14 mouse cellular contexts compared by ENCODE assay signal in genomic region chr11:33607784-33608183, GRCm38 (mm10). TPM values are rescaled to one million over a fixed set of nuclear protein-coding genes. Genes with fewer than 3 reads are reported as not detected.
DNase-seq lines count a peak whose midpoint lies in the region; ATAC-seq and TF ChIP-seq lines count a peak whose summit lies in the region.
"Had no signal": no experiment of that assay in that cellular context is flagged by ENCODE, and none has a peak within 500 bp of the region (broad histone marks: within the 10 kb centered on the region; RNA-seq: fewer than 3 reads in every experiment).

No protein-coding gene starts in this region.

- no peaks in the 10 kb centered on the region for H3K27me3 ChIP-seq in kidney, postnatal 0 days (ENCODE audit: insufficient read depth, low read length)
- no peaks in the 10 kb centered on the region for H3K27me3 ChIP-seq in embryonic facial prominence, embryonic 15.5 days
- H3K27me3 ChIP-seq in neural tube, embryonic 13.5 days, result no peaks in the 10 kb centered on the region
- H3K27me3 ChIP-seq in intestine, embryonic 16.5 days (replicated peaks; ENCODE audit: control insufficient read depth, insufficient read depth, low read length), result no peaks in the 10 kb centered on the region

- H3K9ac ChIP-seq in kidney, postnatal 0 days (ENCODE audit: low read depth, low read length), result no peak overlapping the region
- H3K9ac ChIP-seq in embryonic facial prominence, embryonic 15.5 days, result no peak overlapping the region
- no peak overlapping the region for H3K9ac ChIP-seq in neural tube, embryonic 13.5 days
- H3K9ac ChIP-seq in intestine, embryonic 16.5 days (ENCODE audit: low read depth, low read length), result no peak overlapping the region

- DNase-seq in kidney, postnatal 0 days (ENCODE audit: low spot score), result peak; percentile 81
- no peak for DNase-seq in kidney, postnatal 36 days
- DNase-seq in embryo, embryonic 11 days, result peak; percentile 54
- DNase-seq in cerebellum, adult 9-11 months, result no peak
- no peak for DNase-seq in thymus, adult 18-20 months
- DNase-seq: cerebellum, postnatal 10 days; kidney, adult 11 months; spleen, adult 18-20 months had no signal

- no peak overlapping the region for H3K4me3 ChIP-seq in kidney, postnatal 0 days (replicated peaks; ENCODE audit: low read depth, low read length)
- H3K4me3 ChIP-seq in embryonic facial prominence, embryonic 15.5 days (replicated peaks), result no peak overlapping the region
- H3K4me3 ChIP-seq in neural tube, embryonic 13.5 days, result no peak overlapping the region
- no peak overlapping the region for H3K4me3 ChIP-seq in intestine, embryonic 16.5 days (ENCODE audit: low read length)

- H3K9me3 ChIP-seq in kidney, postnatal 0 days (replicated peaks; ENCODE audit: low read length), result no peaks in the 10 kb centered on the region
- H3K9me3 ChIP-seq in embryonic facial prominence, embryonic 15.5 days (replicated peaks), result no peaks in the 10 kb centered on the region
- H3K9me3 ChIP-seq in neural tube, embryonic 13.5 days, result no peaks in the 10 kb centered on the region
- H3K9me3 ChIP-seq in intestine, embryonic 16.5 days (ENCODE audit: control insufficient read depth, low read length), result no peaks in the 10 kb centered on the region

- H3K36me3 ChIP-seq in kidney, postnatal 0 days (ENCODE audit: insufficient read depth, low read length), result no peaks in the 10 kb centered on the region
- H3K36me3 ChIP-seq in embryonic facial prominence, embryonic 15.5 days, result no peaks in the 10 kb centered on the region
- no peaks in the 10 kb centered on the region for H3K36me3 ChIP-seq in neural tube, embryonic 13.5 days
- H3K36me3 ChIP-seq in intestine, embryonic 16.5 days (ENCODE audit: control insufficient read depth, insufficient read depth, low read length), result no peaks in the 10 kb centered on the region

- WGBS in kidney, postnatal 0 days, result 18% methylated on average over 3 of the region's 3 CpGs
- WGBS in embryonic facial prominence, embryonic 15.5 days, result 3% methylated on average over 3 of the region's 3 CpGs
- 44% methylated on average over 3 of the region's 3 CpGs for WGBS in neural tube, embryonic 13.5 days
- WGBS in intestine, embryonic 16.5 days, result 11% methylated on average over 3 of the region's 3 CpGs

- no peak overlapping the region for H3K27ac ChIP-seq in kidney, postnatal 0 days
- H3K27ac ChIP-seq in embryonic facial prominence, embryonic 15.5 days (replicated peaks), result no peak overlapping the region
- peak overlapping the region; percentile 54 for H3K27ac ChIP-seq in neural tube, embryonic 13.5 days (replicated peaks)
- H3K27ac ChIP-seq in intestine, embryonic 16.5 days (ENCODE audit: low read length), result no peak overlapping the region
- H3K27ac ChIP-seq: macrophage had no signal

- H3K4me1 ChIP-seq in kidney, postnatal 0 days (replicated peaks; ENCODE audit: insufficient read depth, low read length), result no peaks in the 10 kb centered on the region
- H3K4me1 ChIP-seq in embryonic facial prominence, embryonic 15.5 days, result peaks cover 8% of the 10 kb centered on the region; the same call in 1 of the 2 replicates
- H3K4me1 ChIP-seq in neural tube, embryonic 13.5 days (replicated peaks), result no peaks in the 10 kb centered on the region
- H3K4me1 ChIP-seq in intestine, embryonic 16.5 days (ENCODE audit: control insufficient read depth, insufficient read depth, low read length), result no peaks in the 10 kb centered on the region

- no peak overlapping the region for H3K4me2 ChIP-seq in kidney, postnatal 0 days (ENCODE audit: low read length)
- H3K4me2 ChIP-seq in embryonic facial prominence, embryonic 15.5 days (replicated peaks), result no peak overlapping the region
- H3K4me2 ChIP-seq in neural tube, embryonic 13.5 days, result no peak overlapping the region
- no peak overlapping the region for H3K4me2 ChIP-seq in intestine, embryonic 16.5 days (ENCODE audit: low read depth, low read length)

- peak; percentile 85 for ATAC-seq in kidney, postnatal 0 days (replicated peaks; ENCODE audit: low FRiP score, low read depth)
- ATAC-seq in embryonic facial prominence, embryonic 15.5 days (ENCODE audit: insufficient number of reproducible peaks, low FRiP score, low TSS enrichment, low read depth), result peak; percentile 70; the same call in 1 of the 2 replicates
- ATAC-seq in neural tube, embryonic 13.5 days (ENCODE audit: low read depth), result 0 out of 2 replicates have a peak, but pooled peaks have one; percentile 50
- ATAC-seq in intestine, embryonic 16.5 days, result no peak

- no peak for TF ChIP-seq CTCF in kidney, postnatal 0 days (IDR thresholded peaks at IDR 0.05; ENCODE audit: low read depth)

RNA-seq across cellular contexts. Expression of gene D130052B06Rik, which starts 8.7 kb away (rescaled TPM):
- polyA plus RNA-seq in kidney, postnatal 0 days (2015; fragmentation: Nextera tagmentation; extraction: Ambion mirVana), result not detected in 2 replicates
- polyA plus RNA-seq in embryonic facial prominence, embryonic 15.5 days (2015; fragmentation: Nextera tagmentation; extraction: Ambion mirVana), result not detected in 2 replicates
- 2.0 and 3.9 TPM in 2 replicates for polyA plus RNA-seq in neural tube, embryonic 13.5 days (2015; fragmentation: Nextera tagmentation; extraction: Ambion mirVana)
- not detected in 2 replicates for polyA plus RNA-seq in intestine, embryonic 16.5 days (2015; fragmentation: Nextera tagmentation; extraction: Ambion mirVana)
- polyA plus RNA-seq: heart, postnatal 0 days; liver, adult 2 months; macrophage had no signal

RNA-seq across cellular contexts. Expression of gene Gabrp, which starts 29.0 kb away (rescaled TPM):
- polyA plus RNA-seq in kidney, postnatal 0 days (2015; fragmentation: Nextera tagmentation; extraction: Ambion mirVana), result 1.5 and 1.6 TPM in 2 replicates
- 3.2 and 4.3 TPM in 2 replicates for polyA plus RNA-seq in embryonic facial prominence, embryonic 15.5 days (2015; fragmentation: Nextera tagmentation; extraction: Ambion mirVana)
- 0.15 and 0.74 TPM in 2 replicates for polyA plus RNA-seq in neural tube, embryonic 13.5 days (2015; fragmentation: Nextera tagmentation; extraction: Ambion mirVana)
- polyA plus RNA-seq in intestine, embryonic 16.5 days (2015; fragmentation: Nextera tagmentation; extraction: Ambion mirVana), result 0.05 and 0.11 TPM in 2 replicates
- polyA plus RNA-seq: heart, postnatal 0 days; liver, adult 2 months; macrophage had no signal

Comparison
In these comparisons a context has a peak if more than half of its experiments do, and no peak if none do; other contexts are left out.
1. DNase-seq: peak in kidney, postnatal 0 days (single experiment) and embryo, embryonic 11 days (single experiment); none in kidney, postnatal 36 days (0 of 2), cerebellum, adult 9-11 months (single experiment) and thymus, adult 18-20 months (0 of 2).